Mouse (Mus musculus) megakaryocyte-erythroid progenitor cell, adult 5-6 weeks (primary cell): ENCODE results near the gene Hsd3b2. TPM values are rescaled to one million over a fixed set of nuclear protein-coding genes. Genes with fewer than 3 reads are reported as not detected.
"Not testable (repeated sequence)": the region's sequence is repeated elsewhere in the genome, so short reads cannot be mapped to it uniquely, and the experiment has no call there.

ENCODE experiments used
- ATAC-seq: replicated peaks from 2 replicates; pipeline ENCODE4 v1.8.0; 2016; ENCODE audit warnings: mild to moderate bottlenecking, inconsistent platforms; ENCODE audit not compliant: severe bottlenecking, poor library complexity, low FRiP score, low TSS enrichment
- total RNA-seq, 2 experiments: library from RNA; stranded (forward) in 1 of 2; stranded (reverse) in 1 of 2; fragments of 200-1000, 215-1000 nt in 1 of 2; fragments of >200 nt in 1 of 2; fragmentation: Nextera tagmentation in 1 of 2; gene quantifications; 2 replicates each; pipeline ENCODE4 v1.2.3; 2014 to 2017

The Hsd3b2 gene
- total RNA-seq (2014; fragmentation: Nextera tagmentation) (not detected in 2 replicates), total RNA-seq (2017) (not detected in 2 replicates)

DNA sequence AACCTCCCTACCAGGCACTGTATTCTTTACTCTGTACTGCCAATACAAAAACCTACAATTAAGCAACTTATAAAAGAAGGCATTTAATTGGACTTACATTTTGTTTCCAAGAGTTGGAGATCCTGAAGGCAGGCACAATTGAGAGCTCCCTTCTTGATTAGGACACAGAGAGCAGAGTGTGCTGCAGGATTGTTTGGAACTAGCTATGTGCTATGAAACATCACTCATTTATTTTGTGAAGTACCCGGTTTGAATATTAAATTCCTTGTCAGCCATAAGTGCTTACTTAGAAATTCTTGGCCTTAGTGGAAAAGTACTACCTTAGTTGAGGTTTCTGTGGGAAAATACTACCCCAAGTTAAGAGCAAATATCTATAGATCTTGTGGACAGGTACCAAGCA is at the start of gene Hsd3b2:
Hsd3b2 (minus strand) TSS at position 168 of the 400 bp plus-strand sequence.
- ATAC-seq = no peak

DNA sequence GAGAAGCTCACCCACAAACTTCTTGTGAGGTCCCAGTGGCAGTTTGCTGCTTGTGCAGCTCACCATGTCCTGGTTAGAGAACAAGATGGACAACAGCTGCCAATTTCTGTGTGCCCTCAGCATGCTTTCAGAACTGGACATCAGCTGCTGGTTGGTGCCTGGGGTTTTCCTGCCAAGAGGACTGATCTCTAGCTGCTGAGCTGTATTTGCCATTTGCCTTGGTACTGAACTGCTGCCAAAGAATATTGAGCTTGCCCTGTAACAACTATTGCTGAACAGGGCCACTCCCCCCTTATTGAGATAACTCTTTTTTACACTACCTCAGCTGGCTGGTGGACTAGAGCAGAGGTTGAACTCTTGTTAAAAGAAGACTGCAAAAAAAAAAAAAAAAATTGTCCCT is 39.8 kb upstream of the Hsd3b2 start:
- ATAC-seq = no peak

DNA sequence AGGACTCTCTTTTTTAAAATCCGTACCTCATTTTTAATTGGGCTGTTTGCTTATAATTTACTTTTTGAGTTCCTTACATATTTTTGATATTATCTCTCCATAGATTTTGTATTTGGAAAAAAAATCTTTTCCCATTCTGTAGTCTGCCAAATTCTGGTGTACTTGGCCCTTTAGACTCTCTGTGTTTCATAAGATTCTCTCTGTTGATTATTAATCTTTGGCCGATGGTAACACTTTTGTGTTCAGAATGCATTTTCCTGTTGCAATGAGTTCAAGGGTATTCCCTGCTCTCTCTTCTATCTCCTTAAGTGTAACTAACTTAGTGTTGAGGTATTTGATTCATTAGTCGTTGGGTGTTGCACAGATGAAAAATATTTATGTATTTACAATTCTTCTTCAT is 32.5 kb upstream of the Hsd3b2 start:
- no peak for ATAC-seq

DNA sequence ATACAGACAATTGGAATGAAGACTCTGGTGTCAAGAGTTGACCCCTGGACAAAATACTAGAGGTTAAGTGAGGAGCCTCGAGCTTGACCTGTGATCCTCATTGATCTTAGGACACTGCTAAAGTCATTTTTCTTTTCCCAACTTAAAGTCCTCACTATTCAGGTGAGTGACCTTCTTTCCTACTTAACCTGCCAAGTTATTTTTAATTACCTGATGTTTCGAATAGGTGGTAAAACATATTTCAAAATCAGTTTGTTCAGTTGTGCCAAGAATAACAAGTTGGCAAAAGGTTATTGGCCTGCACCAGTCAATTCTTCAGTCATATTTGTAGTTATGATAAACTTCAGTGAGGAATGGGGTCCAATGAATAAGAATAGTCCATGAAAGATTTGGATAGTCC is 27.8 kb upstream of the Hsd3b2 start:
- ATAC-seq = no peak

DNA sequence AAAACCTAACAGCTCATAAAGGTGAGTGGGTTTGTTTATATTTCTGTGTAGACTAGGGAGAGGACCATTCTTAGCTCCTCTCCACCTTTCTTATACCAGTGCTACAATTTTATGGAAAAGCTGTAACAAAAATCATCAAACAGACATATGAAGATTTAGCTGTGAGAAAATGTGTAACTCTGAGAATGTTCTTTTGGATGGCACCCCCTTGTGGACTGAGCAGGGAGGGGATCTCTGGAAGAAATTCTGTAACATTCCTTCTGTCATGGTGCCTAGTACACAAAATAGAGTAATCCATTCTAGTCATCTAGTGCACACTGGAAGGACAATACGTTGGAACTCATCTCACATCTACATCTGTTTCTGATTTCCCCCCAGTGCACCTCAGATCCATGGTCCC is 16.7 kb upstream of the Hsd3b2 start:
- ATAC-seq = not testable (repeated sequence)

DNA sequence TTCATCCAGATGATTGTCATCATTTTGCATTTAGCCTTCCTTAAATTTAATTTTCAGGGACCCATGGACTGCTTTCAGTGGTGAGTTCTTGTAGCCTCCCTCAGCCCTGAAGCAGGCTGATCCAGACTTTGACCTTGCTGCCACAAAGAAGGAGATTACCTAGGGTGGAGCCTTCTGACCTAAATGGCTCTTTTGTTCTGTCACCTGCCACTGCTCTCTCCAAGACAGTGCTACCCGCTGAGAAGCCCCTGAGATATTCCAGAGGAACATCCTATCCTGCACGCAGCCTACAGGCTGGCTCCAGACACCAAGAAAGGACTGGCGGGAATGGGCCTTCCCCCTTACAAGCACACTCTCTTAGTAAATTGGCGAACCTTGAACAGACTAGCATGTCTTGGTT is 10.0 kb upstream of the Hsd3b2 start:
- ATAC-seq = no peak

DNA sequence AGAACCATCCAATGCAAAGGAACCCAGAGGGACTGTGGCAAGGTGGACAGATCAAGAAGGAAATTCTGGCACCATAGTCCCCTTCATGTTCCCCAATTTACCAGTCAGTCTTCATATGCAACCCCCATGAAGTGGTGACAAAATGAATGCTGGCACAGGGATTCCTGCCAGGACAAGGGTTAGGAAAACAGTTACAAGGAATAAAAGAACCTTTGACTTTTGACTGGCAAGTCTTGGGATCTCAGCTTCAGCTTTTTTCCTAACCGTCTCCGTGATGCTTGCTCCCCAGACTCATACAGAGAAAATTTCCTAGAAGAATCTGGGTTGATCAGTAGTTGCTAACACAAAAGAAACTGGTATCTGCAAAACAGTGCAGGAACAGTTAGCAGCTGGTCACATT is 9.4 kb upstream of the Hsd3b2 start:
- no peak for ATAC-seq

DNA sequence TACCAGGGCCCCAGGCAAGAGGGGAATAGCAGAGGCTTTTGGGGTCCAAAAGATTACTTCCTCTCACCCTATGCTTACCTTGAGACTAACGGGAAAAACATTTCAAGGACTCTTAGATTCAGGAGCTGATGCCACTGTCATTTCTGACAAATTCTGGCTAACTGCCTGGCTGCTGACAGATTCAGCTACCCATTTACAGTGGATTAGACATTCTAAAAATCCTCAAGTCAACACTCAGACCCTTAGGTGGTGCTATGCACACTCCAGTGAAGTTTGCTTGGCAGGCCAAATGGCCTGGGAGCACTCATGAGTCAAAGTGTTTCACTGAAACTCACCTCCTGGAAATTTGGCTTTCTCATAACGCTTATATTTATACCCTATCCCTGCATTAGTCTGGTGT is 1.9 kb upstream of the Hsd3b2 start:
- no peak for ATAC-seq

DNA sequence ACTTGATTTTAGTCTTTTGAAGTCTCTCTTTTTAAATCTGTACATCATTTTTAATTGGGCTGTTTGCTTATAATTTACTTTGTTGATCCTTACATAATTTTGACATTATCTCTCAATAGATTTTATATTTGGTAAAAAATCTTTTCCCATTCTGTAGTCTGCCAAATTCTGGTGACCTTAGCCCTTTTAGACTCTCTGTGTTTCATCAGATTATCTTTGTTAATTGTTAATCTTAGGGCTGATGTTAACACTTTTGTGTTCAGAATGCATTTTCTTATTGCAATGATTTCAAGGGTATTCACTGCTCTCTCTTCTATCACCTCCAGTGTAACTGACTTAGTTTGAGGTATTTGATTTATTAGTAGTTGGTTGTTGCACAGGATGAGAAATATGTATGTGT is 3.6 kb downstream of the Hsd3b2 start:
- no peak for ATAC-seq

DNA sequence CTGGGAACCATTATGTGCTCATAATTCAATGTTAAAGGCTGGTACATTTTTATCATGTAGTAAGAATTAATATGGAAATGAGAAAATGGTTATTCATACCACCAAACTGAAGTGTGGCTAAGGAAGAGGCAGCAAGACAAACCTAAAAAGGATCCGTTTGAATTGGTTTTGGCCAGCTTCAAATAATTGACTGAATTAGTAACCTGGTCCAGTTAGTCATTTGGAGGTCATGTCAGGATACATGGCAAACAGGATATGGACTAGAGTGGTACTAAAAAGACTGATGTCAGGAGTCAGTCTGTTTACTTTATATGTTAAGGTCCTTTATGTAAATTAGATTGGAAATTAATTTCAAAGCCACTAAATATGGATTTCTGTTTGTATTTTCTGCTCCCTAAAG is 41.9 kb downstream of the Hsd3b2 start:
- ATAC-seq = no peak

DNA sequence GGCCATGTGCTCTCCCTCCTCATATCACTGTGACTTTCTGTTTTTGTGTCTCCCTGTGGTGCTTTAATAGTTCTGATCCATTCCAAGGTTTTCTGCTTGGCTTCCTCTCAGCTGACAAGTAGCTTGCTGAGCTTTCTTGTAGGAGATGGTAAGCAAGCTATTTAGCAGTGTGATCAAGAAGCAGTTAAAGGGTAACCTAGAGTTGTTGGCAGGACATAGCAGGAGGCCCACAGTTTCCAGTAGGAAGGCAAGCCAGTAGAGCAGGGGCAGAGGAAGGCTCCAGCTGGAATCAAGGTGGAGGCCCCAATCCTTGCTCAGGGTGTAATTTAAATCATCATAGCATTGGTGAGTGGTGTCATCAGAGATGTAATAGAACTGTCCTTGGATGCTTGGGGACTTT is 43.6 kb downstream of the Hsd3b2 start:
- ATAC-seq = no peak

Other genes starting within 250 kb of the Hsd3b2 start
- not detected in 2 replicates for gene Hsd3b4, start 214.0 kb downstream of the Hsd3b2 start, total RNA-seq (2014; fragmentation: Nextera tagmentation)
- not detected in 2 replicates for gene Hsd3b4, start 214.0 kb downstream of the Hsd3b2 start, total RNA-seq (2017)
- gene Gm10681, start 135.7 kb downstream of the Hsd3b2 start, total RNA-seq (2014; fragmentation: Nextera tagmentation) = not detected in 2 replicates
- not detected in 2 replicates for gene Gm10681, start 135.7 kb downstream of the Hsd3b2 start, total RNA-seq (2017)
- gene Hsd3b5, start 94.3 kb downstream of the Hsd3b2 start, total RNA-seq (2014; fragmentation: Nextera tagmentation) = not detected in 2 replicates
- gene Hsd3b5, start 94.3 kb downstream of the Hsd3b2 start, total RNA-seq (2017) = not detected in 2 replicates
- gene Hsd3b3, start 38.6 kb upstream of the Hsd3b2 start, total RNA-seq (2014; fragmentation: Nextera tagmentation) = not detected in 2 replicates
- gene Hsd3b3, start 38.6 kb upstream of the Hsd3b2 start, total RNA-seq (2017) = not detected in 2 replicates
- not detected in 2 replicates for gene Hsd3b6, start 89.9 kb upstream of the Hsd3b2 start, total RNA-seq (2014; fragmentation: Nextera tagmentation)
- not detected in 2 replicates for gene Hsd3b6, start 89.9 kb upstream of the Hsd3b2 start, total RNA-seq (2017)
- gene Hsd3b1, start 135.3 kb upstream of the Hsd3b2 start, total RNA-seq (2014; fragmentation: Nextera tagmentation) = not detected in 2 replicates
- gene Hsd3b1, start 135.3 kb upstream of the Hsd3b2 start, total RNA-seq (2017) = not detected in 2 replicates
- not detected in 2 replicates for gene Hao2, start 168.7 kb upstream of the Hsd3b2 start, total RNA-seq (2014; fragmentation: Nextera tagmentation)
- gene Hao2, start 168.7 kb upstream of the Hsd3b2 start, total RNA-seq (2017) = not detected in 2 replicates